Mouse (Mus musculus) adrenal gland, postnatal 25 days (tissue): ENCODE measurements around the gene Tns4. TPM values are rescaled to one million over a fixed set of nuclear protein-coding genes. Genes with fewer than 3 reads are reported as not detected.
A peak's percentile ranks its signal among the peaks of the same experiment; 100 is the strongest.

ENCODE experiments used
- DNase-seq: peaks from one replicate; pipeline ENCODE4 v3.0.0; 2021; ENCODE audit warnings: mixed read lengths
- long read RNA-seq: library from polyadenylated mRNA; stranded (forward); transcript quantifications from one replicate; pipeline ENCODE4 v2.0.0, GENCODE M21; 2021
- total RNA-seq: library from RNA; stranded (reverse); gene quantifications from 2 replicates; pipeline ENCODE4 v1.2.3, GENCODE M21; 2021

Gene Tns4
- total RNA-seq = 0.12 TPM in 1 of 2 replicates, not detected in the other
- long read RNA-seq = 0 reads

DNA sequence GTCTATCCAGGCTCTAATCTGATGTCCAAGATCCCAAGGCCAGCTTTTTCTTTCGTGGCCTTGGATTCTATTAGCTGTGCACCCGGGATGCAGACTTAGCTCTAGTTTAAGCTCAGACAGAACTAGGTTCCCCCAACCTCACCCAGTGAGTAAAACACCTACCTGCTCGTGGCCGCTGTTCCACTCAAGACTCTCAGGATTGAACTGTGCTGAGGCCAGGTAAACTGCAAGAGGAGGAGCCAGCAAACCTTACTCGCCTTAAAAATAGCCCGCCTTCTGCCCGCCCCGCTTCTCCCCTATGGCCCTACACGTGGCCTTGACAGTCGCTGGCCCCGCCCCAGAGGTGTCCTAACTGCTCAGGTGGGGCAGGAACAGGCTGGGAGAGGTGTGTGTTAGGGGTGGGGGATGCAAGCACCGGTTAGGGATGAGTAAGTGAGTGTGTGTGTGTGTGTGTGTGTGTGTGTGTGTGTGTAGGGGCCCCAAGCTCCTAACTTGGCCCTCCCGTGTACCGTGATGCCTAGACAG lies at the start of gene Tns4:
Tns4 (minus strand) TSS at position 230 of the 525 bp plus-strand sequence.
- no peak for DNase-seq

DNA sequence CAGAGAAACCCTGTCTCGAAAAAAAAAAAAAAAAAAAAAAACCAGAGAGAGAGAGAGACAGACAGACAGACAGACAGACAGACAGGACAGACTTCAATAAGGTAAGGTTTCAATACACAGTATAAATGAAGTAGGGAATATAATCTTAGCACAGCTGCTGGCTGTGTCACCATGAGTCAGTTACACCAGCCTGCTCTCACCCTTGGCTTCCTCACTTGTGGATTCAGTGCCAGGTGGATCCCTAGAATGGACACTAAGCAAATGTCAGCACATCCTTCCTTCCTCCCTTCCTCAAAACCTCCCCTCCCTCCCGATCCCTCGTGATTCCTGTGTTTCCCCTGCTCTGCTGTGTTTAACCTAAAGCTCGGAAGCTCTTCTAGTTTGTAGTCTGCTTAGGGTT lies 48.3 kb upstream of the Tns4 start:
- DNase-seq = no peak

DNA sequence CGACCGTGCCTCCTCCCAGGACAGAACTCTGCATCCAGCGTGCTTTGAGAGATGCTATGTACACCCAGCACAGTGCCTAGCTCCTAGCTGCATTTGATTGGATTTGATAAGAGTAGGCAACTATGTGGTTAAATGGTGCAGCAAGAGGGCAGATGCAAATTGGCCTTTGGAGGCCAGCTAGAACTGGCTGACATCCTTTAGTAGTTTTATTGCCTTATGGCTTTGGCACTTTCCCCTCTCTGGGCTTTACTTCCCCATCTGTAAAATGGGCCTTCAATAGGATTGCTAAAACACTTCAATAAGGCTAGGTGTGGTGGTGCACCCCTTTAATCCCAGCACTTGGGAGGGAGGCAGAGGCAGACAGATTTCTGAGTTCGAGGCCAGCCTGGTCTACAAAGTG lies 47.9 kb upstream of the Tns4 start:
- DNase-seq = no peak

DNA sequence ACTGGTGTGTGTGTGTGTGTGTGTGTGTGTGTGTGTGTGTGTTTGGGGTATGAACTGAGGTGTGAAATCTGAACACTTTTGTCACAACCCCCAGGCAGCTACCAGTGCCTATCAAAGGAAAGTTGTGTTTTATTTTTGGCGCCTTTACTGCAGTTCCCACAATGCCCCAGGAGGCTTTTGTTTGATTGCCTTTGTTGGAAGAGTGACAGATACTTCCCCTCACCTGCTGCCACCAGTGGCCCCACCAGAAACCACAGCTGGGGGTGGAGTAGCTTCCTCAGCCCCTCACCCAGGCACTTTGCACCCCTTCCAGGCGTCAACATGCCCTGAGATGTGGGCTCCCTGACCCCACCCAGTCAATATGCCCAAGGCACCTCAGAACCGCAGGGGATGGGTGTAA lies 47.3 kb upstream of the Tns4 start:
- DNase-seq = no peak

DNA sequence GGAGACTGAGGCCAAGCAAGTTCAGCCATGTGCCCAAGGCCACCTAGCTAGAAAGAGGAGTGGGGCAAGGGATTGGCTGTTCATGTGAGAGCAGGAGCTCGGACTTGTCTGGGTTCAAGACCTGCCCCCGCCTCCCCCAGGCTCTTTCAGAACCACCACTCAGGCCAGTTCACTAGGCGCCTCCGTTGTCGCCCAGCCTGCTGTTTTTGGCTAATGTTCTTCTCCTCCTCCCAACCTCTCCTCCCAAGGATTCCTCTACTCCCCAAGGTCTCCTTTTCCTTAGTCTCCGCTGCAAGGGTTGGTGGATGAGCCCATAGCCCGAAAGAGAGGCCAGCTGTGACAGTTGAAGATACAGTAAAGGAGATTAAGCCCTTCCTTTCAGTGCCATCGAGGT lies 45.9 kb upstream of the Tns4 start:
- DNase-seq = no peak

DNA sequence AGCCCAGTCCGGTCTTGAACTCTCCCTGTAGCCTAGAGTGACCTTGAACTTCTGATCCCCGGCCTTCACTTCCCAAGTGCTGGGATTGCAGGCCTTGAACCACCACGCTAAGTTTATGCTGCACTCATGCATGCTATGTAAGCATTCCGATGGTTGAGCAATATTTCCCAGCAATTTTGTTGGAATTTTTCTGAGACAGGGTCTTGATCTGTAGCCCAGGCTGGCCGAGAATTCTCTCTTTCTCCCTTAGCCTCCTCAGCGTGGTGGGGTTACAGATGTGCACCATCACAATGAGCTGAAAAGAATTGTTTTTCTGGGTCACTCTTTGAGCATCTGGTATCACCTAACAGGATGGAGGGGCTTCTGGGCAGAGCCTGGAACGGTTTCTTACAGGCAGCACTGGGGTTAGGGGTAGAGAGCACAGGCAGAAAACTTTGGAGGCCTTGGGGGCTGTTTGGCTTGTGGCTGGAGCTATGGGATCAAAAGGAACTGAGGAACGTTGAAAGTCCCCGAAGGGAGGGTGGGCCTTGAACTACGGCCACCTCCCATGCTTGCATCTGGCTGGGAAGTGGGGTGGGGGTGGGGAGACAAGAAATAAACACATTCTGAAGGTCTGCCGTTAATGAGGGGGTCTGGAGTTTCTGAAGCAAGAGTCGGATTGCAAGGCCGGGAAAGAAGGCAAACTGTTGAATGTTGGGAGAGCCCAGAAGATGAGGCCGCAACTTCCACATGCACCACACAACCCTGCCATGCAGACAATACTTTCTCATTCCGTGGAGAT lies 45.4 kb upstream of the Tns4 start:
- no peak for DNase-seq

DNA sequence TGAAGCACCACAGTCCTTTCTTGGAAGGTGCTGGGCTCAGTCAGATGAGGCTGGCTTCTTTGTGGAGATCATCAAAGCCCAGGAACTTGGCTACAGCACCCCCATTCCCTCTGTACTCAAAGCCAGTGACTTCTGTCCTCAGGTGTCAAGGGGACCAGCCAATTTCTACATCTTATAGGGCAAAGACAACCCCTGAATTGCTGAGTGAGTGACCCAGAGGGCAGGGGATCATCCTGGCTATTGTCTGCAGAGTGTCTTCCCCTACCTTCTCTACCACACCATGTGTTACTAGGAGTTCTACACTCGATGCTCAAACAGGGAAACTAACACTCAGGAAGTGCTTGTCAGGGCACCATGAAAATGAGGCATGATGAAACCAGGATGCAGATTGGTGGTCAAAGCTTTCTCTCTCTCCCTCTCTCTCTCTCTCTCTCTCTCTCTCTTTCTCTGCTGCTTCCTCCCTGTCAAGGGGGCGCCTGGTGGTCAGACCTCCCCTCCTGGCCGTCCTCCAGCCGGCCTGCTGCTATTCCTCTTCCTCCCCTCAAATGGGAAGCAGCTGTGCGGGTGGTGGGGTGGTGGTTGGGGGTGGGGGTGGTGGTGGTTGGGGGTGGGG lies 44.3 kb upstream of the Tns4 start:
- DNase-seq = no peak

DNA sequence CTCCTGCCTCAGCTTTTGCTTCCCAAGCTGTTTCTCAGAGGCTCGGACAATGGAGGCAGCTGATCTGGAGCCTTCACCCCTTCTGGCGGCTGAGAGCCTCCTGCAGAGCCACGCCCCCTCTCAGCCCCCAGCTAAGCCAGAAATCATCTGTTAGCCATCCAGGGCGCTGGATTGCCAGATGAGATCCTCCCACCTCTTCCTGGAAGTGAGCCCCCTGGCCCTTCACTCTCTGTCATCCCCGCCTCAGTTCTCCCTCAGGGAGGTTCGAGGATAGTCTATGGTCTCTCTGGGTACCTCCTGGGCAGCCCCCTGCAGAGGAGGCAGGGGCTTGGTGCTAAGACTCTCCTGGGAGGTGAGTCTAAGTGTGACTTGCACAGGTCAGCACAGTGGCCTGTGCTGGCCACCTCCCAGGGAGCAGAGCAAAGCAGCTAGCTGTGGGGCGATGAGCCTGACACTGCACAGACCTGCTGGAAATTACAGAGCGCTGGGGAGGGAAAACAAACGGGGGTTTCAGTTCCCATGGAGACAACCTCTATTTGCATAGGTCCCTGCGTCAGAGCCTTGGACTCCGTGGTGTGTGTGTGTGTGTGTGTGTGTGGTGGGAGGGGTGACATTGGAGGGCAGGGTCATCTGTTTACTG lies 43.1 kb upstream of the Tns4 start:
- no peak for DNase-seq

DNA sequence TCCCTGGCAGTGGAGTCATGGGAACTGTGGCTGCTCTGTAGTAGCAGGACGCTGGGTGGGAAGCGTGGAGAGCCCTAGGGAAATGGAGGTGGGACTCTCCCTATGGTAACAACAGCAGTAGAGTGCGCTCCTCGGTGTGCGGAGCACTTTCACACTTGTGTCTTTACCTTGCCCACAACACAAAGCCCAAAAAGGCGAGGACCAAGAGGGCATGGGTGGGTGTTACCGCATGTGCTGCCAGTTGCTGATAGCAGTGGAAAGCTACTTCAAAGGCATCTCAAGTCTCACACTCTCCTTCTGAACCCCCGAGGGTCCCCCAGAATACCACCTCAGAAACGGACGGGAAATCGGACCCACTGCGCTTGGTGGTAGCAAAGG lies 42.3 kb upstream of the Tns4 start:
- no peak for DNase-seq

DNA sequence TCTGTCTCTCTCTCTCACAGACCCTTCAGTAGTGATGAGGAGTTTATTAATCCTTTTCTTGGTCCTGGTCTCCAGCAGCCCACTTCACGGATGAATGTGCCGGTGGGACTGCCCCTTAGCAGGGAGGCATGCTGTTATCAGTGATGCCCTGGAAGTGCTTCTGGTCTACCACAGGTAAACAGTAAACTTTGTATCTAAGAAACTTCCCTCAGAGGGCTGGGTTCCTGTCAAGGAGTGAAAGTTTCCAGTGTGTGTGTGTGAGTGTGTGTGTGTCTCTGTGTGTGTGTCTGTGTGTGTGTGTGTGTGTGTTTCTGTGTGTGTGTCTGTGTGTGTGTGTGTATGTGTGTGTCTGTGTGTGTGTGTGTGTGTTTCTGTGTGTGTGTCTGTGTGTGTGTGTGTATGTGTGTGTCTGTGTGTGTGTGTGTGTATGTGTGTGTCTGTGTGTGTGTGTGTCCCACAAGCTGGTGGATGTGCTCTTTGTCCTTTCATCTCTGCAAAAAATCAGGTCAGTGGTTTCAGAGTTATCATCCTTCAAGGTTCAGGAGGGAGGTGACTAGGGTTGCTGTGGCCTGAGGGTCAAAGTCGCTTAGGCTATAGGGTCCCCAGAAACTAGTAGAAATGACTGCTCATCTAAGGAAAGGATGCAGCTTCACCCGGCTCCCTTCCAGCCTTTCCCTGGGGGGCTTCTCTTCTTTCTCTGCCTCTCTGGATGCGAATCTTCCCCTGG lies 41.8 kb upstream of the Tns4 start:
- DNase-seq = no peak

DNA sequence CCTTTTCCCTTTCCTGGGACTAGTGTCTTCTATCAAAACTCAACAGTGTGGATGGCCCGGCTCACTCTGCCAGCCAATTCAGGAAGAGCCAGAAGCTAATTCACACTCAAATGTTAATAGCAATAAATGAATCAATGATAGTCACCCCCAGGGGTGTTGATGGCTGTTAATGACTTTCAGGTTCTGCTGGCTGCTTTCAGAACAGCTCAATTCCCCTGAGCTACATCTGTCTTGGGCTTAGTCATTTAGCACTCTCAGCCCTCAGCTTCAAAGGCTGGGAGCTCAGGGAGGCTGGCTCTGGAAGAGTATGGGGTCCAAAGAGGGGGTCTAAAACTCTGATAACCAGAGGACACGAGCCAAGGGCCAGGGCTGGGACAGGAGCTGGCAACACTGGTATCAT lies 40.2 kb upstream of the Tns4 start:
- DNase-seq = no peak

DNA sequence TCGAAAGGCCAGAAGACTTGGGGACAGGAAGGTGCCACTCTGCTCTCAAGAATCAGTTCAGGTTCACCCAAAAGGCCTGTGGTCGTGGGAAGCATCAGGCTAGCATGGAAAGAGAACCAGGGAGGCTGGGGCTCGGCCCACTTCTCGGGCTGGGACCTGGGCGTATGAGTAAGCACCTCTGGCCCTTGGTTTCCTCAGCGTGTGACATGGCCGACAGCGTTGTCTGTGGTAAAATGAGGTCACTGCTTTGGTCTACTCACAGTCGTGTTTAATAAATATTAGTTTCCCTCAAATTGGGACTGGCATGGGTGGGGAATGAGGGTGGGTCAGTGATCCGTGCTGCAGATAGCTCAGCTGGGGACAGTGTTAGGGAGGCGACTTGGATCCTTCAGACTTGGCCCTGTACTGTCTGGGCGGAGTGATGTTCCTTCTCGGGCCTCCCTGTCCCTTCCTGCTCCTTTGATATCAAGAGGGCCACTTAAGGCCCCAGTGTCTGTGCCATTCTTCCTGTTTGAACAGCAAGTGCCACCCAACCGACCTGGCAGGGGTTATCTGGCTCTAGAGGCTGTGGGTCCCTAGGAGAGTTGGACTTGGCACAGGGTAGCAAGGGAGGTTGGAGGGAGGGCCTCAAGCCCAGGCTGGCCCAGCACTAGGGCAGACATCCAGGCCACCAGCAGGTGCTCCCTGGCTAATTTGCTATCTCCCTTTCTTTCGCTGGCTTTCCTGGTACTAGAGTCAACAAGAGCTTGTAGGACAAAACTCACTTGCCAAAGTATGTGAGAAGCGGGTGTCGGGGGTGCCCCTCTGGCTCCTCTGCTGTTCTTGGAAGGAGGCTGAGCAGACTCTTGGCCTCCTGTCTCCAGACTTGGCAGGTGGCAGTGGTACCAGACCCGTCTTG lies 38.9 kb upstream of the Tns4 start:
- no peak for DNase-seq

DNA sequence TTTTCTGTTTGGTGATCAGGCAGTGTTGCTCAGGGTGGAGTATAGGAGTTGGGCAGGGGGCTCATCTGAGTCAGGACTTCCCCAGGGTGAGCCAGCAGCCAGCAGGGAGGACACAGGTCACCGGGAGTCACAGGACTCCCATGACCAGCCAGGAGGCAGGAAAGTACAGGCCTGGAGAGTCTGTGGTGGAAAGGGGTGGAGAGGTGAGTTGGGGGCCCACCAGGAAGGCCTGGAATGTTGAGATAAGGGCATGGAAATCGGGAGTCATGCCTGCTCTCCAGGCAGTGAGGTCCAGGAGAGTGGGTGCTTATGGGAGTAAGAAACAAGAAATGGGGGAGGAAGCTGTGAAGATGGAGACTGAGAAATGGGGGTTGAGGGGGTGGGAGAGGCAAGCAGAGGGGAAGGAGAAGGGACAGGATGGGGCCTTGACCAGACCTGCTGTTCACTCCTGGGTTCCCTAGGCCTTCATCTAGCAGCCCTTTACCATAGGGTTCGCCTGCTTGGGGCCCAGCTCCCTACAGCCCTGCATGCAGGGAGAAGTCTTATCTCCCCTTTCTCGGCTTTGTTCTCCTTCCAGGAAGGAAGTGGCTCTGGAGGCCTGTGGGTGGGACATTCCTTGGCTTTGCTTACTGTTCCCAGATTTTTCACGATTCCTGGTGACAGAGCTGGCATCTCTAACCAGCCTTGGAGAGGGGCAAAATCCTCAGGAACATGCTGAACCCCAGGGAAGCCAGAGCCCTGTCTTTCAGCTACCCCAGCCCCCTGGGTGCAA lies 37.6 kb upstream of the Tns4 start:
- no peak for DNase-seq

DNA sequence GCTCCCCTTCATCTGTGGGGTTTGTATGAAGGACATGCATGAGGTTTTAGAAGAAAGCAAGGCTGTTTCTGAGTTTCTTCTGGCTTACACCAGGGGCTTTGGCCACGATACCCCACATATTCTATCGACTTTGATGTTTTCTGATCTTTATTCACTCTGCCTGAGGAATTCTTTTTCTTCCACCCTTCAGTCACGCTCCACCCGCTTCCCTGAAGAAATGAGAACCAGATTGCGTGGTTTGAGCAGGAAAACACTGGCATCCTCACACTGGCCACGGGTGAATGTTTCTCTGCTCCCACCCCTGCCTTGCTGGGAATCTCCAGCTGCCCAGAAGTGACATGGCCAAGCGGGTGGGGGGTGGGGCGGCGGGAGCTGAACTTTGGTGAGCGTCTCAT lies 35.5 kb upstream of the Tns4 start:
- no peak for DNase-seq

DNA sequence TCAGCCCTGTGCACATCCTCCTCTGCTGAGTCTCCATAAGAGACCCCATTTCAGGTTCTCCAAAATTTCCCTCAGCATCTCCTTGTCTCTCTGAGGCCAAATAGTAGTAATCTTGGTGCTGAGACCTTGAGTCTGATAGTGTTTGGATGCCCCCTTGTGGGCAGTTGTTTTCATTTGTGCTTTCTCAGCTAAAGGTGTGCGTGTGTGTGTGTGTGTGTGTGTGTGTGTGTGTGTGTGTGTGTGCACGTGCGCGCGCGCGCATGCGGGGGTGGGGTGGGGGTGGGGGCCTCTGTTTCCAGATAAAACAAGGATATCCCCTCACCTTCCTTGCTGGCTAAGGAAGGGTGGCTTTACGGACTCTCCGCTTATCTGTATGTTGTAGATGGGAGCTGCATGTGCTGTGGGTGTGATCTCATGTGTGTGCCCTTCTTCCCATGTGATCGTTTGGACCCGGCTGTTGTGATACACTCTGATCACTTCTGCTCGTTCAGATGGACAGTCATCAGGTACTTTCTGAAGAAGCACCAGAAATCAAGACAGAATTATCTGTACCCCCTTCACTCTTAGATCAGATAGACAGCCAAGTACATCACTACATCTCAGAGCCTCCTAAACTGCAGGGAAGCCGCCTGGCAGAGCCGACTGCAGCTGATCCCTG lies 35.0 kb upstream of the Tns4 start:
- peak; percentile 34 for DNase-seq

DNA sequence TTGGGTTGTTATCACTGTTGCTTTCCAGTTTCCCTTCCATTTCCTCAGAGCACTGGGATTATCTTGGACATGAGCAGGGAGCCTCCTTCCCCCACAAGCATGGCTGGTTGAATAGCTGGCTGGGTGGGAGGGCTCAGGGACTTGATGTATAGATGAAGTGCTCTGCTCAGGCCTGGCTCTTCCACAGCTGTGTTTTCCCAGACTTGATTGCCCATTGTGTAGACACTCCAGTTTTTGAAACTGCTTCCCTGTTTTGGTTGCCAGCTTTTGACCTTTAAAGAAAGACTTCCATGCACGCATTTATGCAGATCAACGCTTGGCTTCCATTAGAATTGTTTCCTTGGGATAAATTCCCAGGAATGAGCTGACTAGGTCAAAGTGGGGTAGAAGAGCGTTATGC lies 33.6 kb upstream of the Tns4 start:
- DNase-seq = no peak

DNA sequence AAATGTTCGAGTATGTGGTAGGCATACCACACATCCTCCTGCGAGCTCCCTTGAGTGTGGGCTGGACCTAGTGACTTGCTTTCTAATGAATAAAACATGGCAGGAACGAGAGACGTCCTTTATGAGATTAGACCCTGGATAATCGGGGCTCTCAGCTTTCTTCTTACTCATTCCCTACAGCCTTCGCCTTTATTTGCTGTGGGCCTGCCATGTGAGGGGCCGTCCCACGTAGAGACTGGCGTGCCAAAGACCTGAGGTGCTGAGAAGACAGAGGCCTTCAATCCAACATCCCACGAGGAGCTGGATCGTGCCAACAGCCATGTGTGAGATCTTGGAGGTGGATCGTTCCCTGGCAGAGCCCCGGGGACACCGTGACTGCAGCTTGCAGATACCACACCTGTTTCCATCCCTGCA lies 32.1 kb upstream of the Tns4 start:
- DNase-seq = no peak

DNA sequence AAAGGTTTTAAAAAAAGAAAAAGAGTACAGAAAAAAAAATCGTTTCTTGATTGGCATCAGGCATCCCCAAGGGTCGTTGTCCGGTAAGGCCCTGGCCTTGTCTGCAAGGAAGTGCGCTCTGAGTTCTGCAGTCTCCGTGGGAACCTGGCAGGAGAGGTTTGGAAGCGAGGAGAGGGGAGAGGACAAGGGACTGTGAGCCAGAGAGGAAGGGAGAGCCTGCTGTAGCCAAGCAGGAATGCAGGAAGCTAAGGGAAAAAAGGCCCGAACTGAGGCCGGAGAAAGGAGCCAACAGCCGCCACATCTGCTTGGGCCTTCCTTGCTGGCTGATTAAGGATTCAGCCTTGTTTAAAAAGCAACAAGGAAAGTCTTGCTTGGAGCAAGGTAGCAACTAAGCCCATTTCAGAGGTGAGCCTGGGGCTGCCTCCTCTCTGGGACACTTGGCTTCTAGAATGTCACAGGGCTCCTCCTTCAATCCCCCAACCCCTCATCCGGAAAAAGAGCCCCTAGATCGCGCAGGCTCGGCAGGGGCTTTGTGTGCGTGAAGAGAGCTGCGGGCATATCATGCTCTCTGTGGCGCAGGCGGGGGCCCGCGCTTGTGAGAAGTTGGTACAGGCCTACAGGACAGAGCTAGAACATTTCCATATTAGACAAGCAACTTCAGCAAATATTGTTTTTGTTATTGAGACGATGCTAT lies 31.6 kb upstream of the Tns4 start:
- no peak for DNase-seq

DNA sequence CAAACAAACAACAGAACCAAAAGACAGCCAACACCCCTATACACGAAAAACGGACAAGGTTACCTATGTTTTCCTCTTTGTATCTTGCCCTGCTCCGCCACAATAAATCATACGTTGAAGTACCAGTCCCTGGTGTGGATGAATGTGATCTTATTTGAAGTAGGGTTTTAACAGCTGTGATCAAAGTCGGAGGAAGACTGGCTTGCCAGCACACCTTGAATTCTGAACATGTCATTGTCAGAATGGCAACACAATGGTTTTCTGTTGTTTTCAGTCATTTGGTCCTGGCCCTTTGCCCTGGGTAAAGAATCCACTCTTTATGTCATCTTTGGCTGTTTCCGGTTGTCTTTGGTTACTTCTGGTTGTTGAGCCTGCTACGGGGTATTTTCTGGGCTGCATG lies 29.9 kb upstream of the Tns4 start:
- DNase-seq = no peak

DNA sequence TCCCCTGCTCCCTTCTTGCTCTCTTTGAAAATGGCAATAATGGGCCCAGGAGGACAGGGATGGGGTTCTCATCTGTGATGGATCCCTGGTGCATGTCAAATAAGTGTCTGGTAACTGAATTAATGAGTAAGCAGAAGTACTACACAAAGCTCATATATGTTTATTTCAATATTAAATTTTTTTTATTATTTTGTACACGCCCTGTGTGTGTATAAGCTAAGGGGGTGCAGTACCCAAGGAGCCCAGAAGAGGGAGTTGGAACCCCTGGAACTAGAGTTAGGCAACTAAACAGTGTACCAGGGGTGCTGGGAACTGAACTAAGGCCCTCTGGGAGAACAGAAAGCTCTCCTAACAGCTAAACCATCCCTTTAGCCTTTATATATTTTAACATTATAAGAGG lies 29.3 kb upstream of the Tns4 start:
- DNase-seq = no peak
